Mouse (Mus musculus): ENCODE measurements around the gene Rad51.

Rad51 gene

GRCm38 (mm10) chr2:119112438-119113112 lies at the start of gene Rad51:
Gene Rad51 (plus strand): TSS chr2:119112793.
- DNase-seq (ENCODE audit: low read depth): peak; percentile 88

GRCm38 (mm10) chr2:119072397-119072796 lies 40.2 kb upstream of the Rad51 start:
- DNase-seq (ENCODE audit: low read depth): no peak

GRCm38 (mm10) chr2:119086156-119086555 lies 26.4 kb upstream of the Rad51 start:
- DNase-seq (ENCODE audit: low read depth): no peak

DNA sequence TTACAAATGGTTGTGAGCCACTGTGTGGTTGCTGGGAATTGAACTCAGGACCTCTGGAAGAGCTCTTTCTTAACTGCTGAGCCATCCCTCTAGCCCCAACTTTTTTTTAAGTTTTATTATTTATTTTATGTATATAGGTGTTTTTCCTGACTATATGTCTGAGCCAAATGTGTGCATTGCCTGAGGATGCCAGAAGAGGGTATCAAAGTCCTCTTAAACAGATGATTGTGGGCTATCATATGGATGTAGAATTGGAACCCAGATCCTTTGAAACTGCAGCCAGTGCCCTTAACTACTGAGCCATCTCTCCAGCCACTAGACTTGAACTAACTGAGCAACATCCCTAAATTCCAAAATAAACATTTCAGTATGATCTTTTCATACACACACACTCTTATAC lies 11.0 kb upstream of the Rad51 start:
- no peak for DNase-seq (ENCODE audit: low read depth)

GRCm38 (mm10) chr2:119106583-119106982 lies 6.0 kb upstream of the Rad51 start:
- DNase-seq (ENCODE audit: low read depth): no peak

- DNase-seq (ENCODE audit: low read depth): no peak
Measured at GRCm38 (mm10) chr2:119108554-119108953, 4.0 kb upstream of the Rad51 start.

GRCm38 (mm10) chr2:119111060-119111459 lies 1.5 kb upstream of the Rad51 start:
- no peak for DNase-seq (ENCODE audit: low read depth)

DNA sequence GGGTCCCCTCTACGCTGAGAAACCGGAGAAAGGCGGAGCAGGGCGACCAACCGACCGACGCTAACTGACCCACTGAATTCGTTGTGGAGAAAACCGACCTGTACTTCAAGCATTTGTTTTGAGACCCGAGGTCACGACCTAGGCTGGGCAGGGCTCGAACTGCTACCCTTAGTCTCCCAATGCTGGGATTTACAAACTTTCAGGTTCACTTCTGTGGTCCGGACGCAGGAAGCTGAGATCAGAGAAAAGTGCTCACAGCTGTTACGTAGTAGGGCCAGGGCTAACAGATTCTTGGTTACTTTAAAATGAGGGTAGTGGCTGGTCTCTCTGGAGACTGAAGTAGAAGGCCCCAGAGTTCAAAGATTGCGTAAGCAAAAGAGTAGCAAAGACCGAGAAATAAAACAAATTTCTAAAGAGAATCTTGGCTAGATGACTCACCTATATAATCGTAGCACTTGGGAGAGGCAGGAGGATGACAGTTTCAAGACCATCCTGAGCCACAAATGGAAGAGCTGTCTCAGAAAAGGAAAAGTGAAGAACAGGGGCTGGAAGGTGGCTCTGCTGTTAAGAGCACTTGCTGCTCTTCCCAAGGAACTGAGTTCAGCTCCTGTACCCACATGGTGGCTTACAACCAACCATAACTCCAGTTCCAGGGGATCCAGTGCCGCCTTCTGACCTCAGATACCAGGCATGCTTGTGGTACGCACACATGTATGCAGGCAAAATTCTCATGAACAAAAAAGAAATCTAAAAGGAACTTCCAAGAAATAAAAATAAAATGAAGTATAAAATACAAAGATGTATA lies 730 bp downstream of the Rad51 start:
- peak; percentile 44 for DNase-seq (ENCODE audit: low read depth)

DNA sequence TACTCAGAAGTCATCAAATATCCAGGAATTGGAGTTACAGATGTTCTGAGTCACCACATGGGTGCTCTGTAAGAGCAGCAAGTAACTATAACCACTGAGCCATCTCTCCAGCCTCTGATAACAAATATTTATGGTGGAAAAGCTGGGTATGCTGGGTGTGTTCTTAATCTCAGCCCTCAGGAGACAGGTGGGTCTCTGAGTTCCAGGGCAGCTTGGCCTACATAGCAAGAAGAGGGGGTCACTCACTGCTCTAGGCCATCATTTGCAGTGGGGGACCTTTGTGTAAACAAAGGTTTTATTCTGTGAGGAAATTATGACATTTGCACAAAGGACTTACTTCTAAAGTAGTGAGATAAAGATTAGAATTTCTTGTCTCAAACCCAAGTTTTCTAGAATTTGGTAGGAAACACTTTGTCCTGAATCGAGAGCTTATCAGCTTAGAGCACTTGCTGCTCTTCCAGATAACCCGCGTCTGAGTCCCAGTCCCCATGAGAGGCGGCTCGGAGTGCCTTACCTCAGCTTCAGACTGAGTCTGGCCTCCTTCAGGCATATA lies 23.8 kb downstream of the Rad51 start:
- no peak for DNase-seq (ENCODE audit: low read depth)

GRCm38 (mm10) chr2:119145199-119145598 lies 32.6 kb downstream of the Rad51 start:
- DNase-seq (ENCODE audit: low read depth): peak; percentile 21

- no peak for DNase-seq (ENCODE audit: low read depth)
Measured at GRCm38 (mm10) chr2:119146435-119146834, 33.8 kb downstream of the Rad51 start.

DNA sequence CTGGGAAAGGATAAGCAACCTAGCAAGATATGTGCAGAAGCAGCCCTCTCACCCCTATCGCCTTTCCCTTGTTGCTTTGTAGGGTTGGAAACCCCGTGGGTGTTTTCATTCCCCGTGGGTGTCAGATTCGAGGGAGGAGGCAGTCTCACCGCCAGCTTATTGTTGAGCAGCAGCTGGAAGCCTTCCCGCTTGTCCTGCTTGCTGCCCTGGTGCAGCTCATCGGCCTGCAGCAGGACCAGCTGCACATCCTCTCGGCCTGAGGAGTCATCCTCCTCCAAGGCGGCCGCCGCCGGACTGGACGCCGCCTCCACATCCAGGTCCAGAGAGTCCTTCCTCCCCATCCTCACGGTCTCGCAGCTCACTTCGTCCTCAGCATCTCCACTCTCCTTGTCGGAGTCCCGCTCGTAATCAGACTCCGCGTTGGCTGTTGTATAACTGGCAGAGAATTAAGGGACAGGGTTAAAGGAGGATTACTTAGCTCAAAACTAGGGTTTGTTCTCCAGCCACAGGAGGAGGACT lies 34.6 kb downstream of the Rad51 start:
- DNase-seq (ENCODE audit: low read depth): no peak

DNA sequence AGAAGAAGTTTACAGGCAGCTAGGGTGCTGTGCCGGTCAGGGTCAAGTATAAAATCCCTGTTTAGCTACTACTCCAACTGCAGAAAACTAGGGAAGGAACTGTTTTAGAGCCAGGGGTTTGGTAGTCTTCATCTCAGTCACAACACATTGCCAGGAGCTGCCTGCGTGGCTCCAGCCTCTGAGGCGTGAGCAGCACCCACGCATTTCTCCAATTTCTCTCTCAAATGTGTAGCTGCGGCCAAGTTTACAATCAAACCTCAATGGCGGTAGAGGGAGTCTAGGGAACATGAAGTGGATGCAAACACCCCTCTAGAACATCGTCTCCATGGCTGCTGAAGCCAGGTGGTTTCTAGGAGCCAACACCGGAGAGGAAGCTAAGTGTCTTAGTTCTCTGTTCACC lies 35.2 kb downstream of the Rad51 start:
- no peak for DNase-seq (ENCODE audit: low read depth)

DNA sequence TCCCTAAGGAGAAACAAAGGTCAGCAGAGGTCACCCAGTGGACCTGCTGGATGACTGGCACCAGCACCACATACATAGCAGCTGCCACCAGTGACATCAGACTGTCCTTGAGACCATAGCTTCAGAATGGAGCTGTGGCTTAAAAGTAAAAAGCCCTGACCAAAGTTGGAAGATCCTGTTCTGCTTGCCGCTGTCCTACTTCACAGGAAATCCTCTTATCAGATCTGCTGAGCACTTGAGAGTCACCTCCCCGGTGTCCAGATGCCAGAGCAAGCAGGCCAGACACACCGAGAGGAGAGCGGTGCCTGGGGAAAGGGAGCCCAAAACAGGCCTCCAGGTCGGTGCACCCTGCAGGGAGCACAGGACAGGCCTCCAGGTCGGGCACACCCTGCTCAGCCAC lies 39.7 kb downstream of the Rad51 start:
- no peak for DNase-seq (ENCODE audit: low read depth)

GRCm38 (mm10) chr2:119154683-119155082 lies 42.1 kb downstream of the Rad51 start:
- DNase-seq (ENCODE audit: low read depth): no peak

DNA sequence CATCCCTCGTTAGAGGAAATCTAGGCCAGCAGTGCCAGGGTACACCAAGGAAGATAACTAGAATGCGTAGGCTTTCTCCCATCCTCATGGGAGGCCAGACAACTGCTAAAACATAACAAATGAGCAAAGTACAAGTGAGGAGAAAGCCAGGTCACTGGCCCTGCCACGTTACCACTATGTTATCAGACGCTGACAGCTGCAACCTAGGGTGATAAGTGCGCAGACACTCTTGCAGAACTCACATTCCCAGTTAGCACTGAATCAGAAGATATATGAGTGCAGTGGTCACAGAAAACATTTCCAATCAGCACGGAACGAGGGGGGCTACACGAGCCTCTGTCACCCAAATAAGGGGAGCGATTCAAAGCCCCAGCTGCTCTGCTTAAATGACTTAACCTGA lies 42.8 kb downstream of the Rad51 start:
- DNase-seq (ENCODE audit: low read depth): no peak

- no peak for DNase-seq (ENCODE audit: low read depth)
Measured at GRCm38 (mm10) chr2:119156081-119156680, 43.6 kb downstream of the Rad51 start.

GRCm38 (mm10) chr2:119156681-119157572 lies 44.3 kb downstream of the Rad51 start, which contains the start of gene Rmdn3:
Gene Rmdn3 (minus strand): TSS chr2:119157034.
- DNase-seq (ENCODE audit: low read depth): peak; percentile 94

DNA sequence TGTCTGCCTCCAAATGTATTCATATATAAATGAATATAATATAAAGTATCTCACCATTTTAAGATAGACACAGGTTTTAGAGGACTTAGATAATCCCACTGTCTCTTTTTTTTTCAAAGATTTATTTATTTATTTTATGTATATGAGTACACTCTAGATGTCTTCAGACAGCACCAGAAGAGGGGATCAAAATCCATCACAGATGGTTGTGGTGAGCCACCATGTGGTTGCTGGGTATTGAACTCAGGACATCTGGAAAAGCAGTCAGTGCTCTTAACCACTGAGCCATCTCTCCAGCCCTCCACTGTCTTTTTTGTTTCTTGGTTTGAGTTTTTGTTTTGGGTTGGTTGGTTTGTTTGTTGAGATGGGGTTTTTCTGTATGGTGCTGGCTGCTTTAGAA lies 45.2 kb downstream of the Rad51 start:
- DNase-seq (ENCODE audit: low read depth): peak; percentile 11

- DNase-seq (ENCODE audit: low read depth): no peak
Measured at GRCm38 (mm10) chr2:119161247-119161646, 48.7 kb downstream of the Rad51 start.

DNA sequence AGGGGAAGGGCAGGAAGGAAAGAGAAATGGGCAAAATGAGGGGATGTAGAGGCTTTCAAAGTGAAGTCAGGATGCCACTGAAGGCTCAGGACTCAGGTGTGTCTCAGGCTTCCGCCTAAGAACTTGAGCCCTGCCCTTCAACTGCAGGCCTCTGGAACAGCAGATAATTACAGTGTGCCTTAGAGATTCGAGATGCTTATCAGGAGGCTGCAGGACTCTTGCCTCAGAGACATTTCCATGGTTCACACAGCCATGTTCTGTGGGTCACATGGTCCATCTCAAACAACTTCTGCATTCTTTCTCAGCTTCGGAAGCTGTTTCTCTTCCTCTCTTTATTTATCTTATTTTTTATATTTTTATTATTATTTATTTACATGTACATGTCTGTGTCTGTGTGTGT lies 50.5 kb downstream of the Rad51 start:
- DNase-seq (ENCODE audit: low read depth): no peak

All from naive thymus-derived CD4-positive, alpha-beta T cell, adult 2 months (primary cell).